Mouse (Mus musculus) liver, embryonic 11.5 days (tissue): ENCODE results near the gene Wscd2. TPM values are rescaled to one million over a fixed set of nuclear protein-coding genes. Genes with fewer than 3 reads are reported as not detected.

Experiments used
- ATAC-seq: fragments of 200-750 bp; cut with Nextera tagmentation; replicated peaks from 2 replicates; pipeline ENCODE4 v1.8.0; 2017; ENCODE audit warnings: moderate number of reproducible peaks, mild to moderate bottlenecking, moderate TSS enrichment, moderate library complexity; ENCODE audit not compliant: low FRiP score
- DNase-seq: peaks from one replicate; pipeline ENCODE4 v3.0.0-alpha.2; 2017; ENCODE audit warnings: low spot score
- H3K27ac ChIP-seq: fragments of 300-500 bp; sonication (generic); 2 replicates; pipeline ENCODE4 v1.5.1; 2014; ENCODE audit warnings: mild to moderate bottlenecking, low read depth, low read length, control low read depth
- H3K27me3 ChIP-seq: fragments of 300-500 bp; sonication (generic); replicated peaks from 2 replicates; pipeline ENCODE4 v1.6.1; 2014; ENCODE audit warnings: low read length, mixed read lengths; ENCODE audit not compliant: control insufficient read depth, insufficient read depth
- H3K36me3 ChIP-seq: fragments of 300-500 bp; sonication (generic); 2 replicates; pipeline ENCODE4 v1.6.1; 2014; ENCODE audit warnings: mild to moderate bottlenecking, low read length, moderate library complexity, mixed read lengths; ENCODE audit not compliant: control insufficient read depth, insufficient read depth
- H3K4me1 ChIP-seq: fragments of 300-500 bp; sonication (generic); replicated peaks from 2 replicates; pipeline ENCODE4 v1.6.1; 2014; ENCODE audit warnings: low read length, mixed read lengths; ENCODE audit not compliant: control insufficient read depth, insufficient read depth
- H3K4me2 ChIP-seq: fragments of 300-500 bp; sonication (generic); 2 replicates; pipeline ENCODE4 v1.6.1; 2014; ENCODE audit warnings: mild to moderate bottlenecking, control low read depth, moderate library complexity
- H3K4me3 ChIP-seq: fragments of 300-500 bp; sonication (generic); 2 replicates; pipeline ENCODE4 v1.5.1; 2014; ENCODE audit warnings: low read depth, low read length, control low read depth
- H3K9ac ChIP-seq: fragments of 300-500 bp; sonication (generic); 2 replicates; pipeline ENCODE4 v1.6.1; 2014; ENCODE audit warnings: low read depth, low read length, control low read depth
- H3K9me3 ChIP-seq: fragments of 300-500 bp; sonication (generic); 2 replicates; pipeline ENCODE4 v1.6.1; 2016; ENCODE audit warnings: low read length, inconsistent platforms, mixed read lengths; ENCODE audit not compliant: control insufficient read depth
- WGBS: fragments of 180-500 bp; shearing (Covaris S2); extraction: QIAGEN DNeasy Blood & Tissue Kit; methylation state at CpG from one replicate; pipeline ENCODE4 v1.1.7; 2014; 5-methylcytosine and 5-hydroxymethylcytosine counted together
- polyA plus RNA-seq: library from polyadenylated mRNA; unstranded; fragments of >200 nt; fragmentation: Nextera tagmentation; extraction: Ambion mirVana; gene quantifications from 2 replicates; pipeline ENCODE4 v1.2.1, GENCODE M21; 2014

The Wscd2 gene
- polyA plus RNA-seq, 1 experiment from 2014 or later: 0.45 TPM

DNA sequence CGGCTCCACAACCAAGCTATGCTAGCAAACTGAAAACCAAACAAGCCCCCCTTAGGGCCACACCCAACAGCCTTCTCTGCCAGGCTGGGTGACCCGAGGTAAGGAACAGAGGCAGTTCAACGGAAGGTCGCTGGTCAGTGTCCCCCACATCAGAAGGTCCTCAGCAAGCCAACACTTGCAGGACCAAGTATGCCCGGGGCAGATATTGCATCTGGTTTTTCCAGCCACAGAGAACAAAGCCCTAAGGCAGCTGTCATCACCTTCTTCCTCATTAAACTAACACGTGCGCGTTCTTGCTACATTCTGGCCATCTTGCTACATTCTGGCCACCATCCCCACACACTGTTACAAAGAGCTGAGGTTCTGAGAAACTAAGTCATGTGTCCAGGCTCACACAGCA, 136.2 kb downstream of the Wscd2 start:
- Histone ChIP-seq H3K27ac (no peak overlapping the region), H3K9me3 (no peaks in the 10 kb centered on the region), H3K9ac (no peak overlapping the region), H3K4me2 (no peak overlapping the region), H3K36me3 (no peaks in the 10 kb centered on the region), H3K4me3 (no peak overlapping the region), H3K27me3 (no peaks in the 10 kb centered on the region; the same call in 1 of the 2 replicates), H3K4me1 (peaks cover 3% of the 10 kb centered on the region; the same call in 1 of the 2 replicates)
- no peak for DNase-seq
- ATAC-seq: no peak
- WGBS: 65% methylated on average over 8 of the region's 8 CpGs

DNA sequence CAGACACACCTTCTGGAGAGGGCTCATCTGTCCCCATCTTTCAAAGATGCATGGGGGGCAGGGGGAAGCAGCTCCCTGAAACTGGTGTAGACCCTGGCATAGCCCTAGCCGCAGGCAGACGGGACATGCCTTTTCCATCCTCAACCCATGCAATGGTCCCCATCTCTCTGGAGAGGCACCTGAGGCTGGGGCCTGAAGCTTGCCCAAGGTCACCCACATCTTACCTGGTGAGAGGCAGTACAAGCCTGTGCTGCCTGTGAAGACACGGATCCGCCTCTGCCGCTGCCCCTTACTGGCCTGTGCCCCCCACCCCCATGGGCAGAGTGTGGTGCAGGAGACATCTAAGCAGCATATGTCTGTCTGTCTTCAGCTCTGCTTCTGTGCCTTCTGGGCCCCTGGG, 136.9 kb downstream of the Wscd2 start:
- no peak overlapping the region for H3K27ac ChIP-seq
- no peaks in the 10 kb centered on the region; the same call in 1 of the 2 replicates for H3K27me3 ChIP-seq
- 68% methylated on average over 5 of the region's 5 CpGs for WGBS
- H3K4me1 ChIP-seq: peaks cover 3% of the 10 kb centered on the region; the same call in 1 of the 2 replicates
- H3K9me3 ChIP-seq: no peaks in the 10 kb centered on the region
- DNase-seq: no peak
- H3K36me3 ChIP-seq: no peaks in the 10 kb centered on the region
- ATAC-seq: no peak
- no peak overlapping the region for H3K4me2 ChIP-seq
- H3K9ac ChIP-seq: no peak overlapping the region
- no peak overlapping the region for H3K4me3 ChIP-seq

DNA sequence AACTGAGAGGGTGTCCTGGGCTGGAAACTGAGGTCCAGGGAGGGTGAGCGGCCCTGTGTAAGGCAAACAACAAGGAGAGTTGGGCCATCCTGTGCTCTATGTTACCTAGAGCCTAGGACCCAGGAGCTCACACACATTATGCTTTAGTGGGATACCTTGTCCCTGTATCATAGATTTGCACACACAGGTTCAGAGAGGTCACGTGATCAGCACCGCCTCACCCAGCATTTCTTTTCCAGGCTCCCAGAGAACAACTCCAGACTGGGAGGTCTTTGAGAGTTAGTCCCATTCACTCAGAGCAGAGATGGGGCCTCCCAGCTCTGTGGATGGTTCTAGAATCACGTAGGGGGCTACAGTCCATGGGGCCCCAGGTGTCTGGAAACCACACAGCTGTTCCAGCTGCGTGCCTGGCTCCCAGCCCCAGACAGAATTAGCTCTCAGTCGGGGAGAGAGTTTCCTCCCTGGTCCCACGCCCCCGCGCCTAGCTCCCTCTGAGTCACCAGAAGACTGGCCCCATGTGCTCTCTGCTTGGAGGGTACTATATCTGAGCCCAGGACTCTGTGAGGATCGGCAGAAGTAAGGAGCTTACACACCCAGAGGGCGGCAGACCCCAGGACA, 137.8 kb downstream of the Wscd2 start:
- Histone ChIP-seq H3K4me3 (no peak overlapping the region), H3K4me1 (peaks cover 4% of the 10 kb centered on the region), H3K4me2 (no peak overlapping the region), H3K27me3 (no peaks in the 10 kb centered on the region; the same call in 1 of the 2 replicates), H3K27ac (no peak overlapping the region), H3K9me3 (no peaks in the 10 kb centered on the region), H3K36me3 (no peaks in the 10 kb centered on the region), H3K9ac (no peak overlapping the region)
- 35% methylated on average over 11 of the region's 11 CpGs for WGBS
- ATAC-seq: no peak
- no peak for DNase-seq

DNA sequence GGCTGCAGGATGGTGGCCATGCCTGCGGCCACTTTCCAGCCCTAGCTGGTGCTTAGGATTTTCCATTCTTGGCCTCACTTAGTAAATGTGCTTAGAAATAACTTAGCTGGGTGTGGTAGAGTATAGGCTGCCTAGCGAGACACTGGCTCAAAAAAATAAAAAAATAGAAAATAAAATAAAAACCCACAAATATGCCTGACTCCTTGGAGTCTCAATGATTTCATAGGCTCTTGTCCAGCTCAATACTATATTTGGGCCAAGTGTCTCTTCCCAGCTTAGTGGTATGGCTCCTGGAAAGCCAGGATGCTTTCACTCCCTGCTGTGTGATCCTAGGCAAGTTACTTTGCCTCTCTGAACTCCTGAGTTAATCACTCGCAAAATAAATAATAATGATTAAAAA, 139.1 kb downstream of the Wscd2 start:
- no peak overlapping the region for H3K4me3 ChIP-seq
- H3K27me3 ChIP-seq: no peaks in the 10 kb centered on the region; the same call in 1 of the 2 replicates
- 80% methylated on average over 3 of the region's 3 CpGs for WGBS
- H3K27ac ChIP-seq: no peak overlapping the region
- no peaks in the 10 kb centered on the region for H3K36me3 ChIP-seq
- DNase-seq (no peak), ATAC-seq (no peak)
- no peaks in the 10 kb centered on the region for H3K9me3 ChIP-seq
- H3K9ac ChIP-seq: no peak overlapping the region
- H3K4me2 ChIP-seq: no peak overlapping the region
- peaks cover 6% of the 10 kb centered on the region for H3K4me1 ChIP-seq

DNA sequence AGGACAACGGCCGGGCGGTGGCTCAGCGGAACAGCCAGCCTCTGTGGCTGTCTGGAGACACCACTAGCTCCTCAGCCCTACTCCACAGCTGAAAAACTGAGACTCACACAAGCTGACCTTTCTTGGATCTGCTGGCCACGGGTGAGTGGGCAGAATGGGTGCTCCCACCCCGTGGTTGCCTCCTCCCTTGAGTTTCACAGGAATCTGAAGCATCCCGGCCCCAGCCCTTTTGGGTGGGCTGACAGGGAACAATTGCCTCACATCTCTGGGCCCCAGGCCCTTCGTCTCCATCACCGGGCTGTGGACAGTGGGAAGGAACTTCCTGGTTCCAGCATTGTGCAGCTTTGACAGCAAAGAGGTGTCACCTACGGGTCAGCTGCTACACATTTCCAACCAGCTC, 140.0 kb downstream of the Wscd2 start:
- Histone ChIP-seq H3K27me3 (no peaks in the 10 kb centered on the region; the same call in 1 of the 2 replicates), H3K9me3 (no peaks in the 10 kb centered on the region), H3K4me3 (no peak overlapping the region), H3K36me3 (no peaks in the 10 kb centered on the region), H3K4me2 (no peak overlapping the region), H3K27ac (no peak overlapping the region), H3K9ac (no peak overlapping the region), H3K4me1 (peaks cover 6% of the 10 kb centered on the region)
- ATAC-seq (no peak), DNase-seq (no peak)
- 55% methylated on average over 10 of the region's 10 CpGs for WGBS

DNA sequence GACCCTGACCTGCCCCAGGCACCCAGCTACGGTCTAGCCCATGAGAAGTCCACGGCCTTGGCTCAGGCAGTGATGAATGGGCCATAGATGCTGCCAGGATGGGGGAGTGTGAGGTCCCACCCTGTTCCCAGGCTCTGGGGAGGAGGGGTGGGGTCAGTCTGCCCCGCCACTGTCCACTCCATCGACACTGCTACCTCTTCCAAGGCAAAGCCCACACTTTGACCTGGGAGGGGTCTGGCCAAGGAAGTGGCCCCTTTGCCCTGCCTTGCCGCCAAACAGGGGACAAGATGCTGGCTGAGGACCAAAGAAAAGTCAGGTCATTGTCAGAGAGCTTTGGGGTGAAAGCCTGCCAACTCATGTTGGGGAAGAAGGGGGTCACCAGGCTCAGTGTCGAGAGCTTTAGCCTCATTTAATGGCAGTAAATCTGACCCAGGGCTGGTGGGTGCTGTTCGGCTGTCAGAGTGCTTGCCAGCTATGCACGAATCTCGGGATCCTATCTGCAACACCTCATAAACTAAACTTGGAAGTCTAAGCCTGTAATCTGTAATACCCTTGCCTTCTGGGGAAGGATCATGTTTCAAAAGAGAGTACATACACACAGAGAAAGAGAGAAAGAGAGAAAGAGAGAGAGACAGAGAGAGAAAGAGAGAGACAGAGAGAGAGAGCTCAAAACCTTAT, 143.0 kb downstream of the Wscd2 start:
- Histone ChIP-seq H3K4me2 (no peak overlapping the region), H3K9me3 (no peaks in the 10 kb centered on the region), H3K27ac (no peak overlapping the region; the same call in 1 of the 2 replicates), H3K9ac (no peak overlapping the region), H3K36me3 (no peaks in the 10 kb centered on the region), H3K4me1 (peaks cover 2% of the 10 kb centered on the region), H3K27me3 (no peaks in the 10 kb centered on the region), H3K4me3 (no peak overlapping the region)
- 48% methylated on average over 9 of the region's 9 CpGs for WGBS
- ATAC-seq (no peak), DNase-seq (no peak)

DNA sequence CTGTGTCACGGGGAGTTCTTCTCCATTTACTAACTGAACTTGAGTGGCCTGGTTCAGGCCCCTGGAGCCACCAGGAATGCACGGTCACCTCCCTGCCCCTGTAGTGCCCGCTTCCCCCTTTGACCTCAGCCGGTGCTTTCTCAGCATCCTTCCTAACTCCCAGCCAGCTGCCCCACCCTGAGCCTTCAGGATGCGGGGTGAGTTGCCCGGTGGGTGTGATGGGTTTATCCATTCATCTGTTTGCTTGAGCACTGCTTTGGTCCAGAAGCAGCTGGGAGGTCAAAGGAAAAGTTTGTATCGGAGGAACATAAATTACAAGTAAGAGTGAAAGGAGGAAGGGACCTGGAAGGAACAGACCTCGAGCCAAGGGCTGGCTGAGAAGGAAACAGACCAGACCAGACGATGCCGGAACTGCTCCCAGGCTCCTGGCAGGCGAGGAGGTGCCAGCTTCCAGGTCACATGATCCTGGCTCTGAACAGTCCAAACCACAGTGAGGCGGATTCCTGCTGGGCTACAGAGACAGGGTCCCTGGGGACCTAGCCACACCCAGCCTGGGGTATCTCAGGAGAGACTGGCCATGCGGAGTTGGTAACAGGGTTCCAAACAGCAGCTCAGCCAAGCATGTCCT, 144.0 kb downstream of the Wscd2 start:
- WGBS: 56% methylated on average over 13 of the region's 13 CpGs
- no peak for ATAC-seq
- H3K4me2 ChIP-seq: no peak overlapping the region
- H3K27me3 ChIP-seq: no peaks in the 10 kb centered on the region
- DNase-seq: no peak
- no peaks in the 10 kb centered on the region for H3K9me3 ChIP-seq
- no peak overlapping the region for H3K4me3 ChIP-seq
- H3K4me1 ChIP-seq: peaks cover 2% of the 10 kb centered on the region
- no peaks in the 10 kb centered on the region for H3K36me3 ChIP-seq
- no peak overlapping the region for H3K9ac ChIP-seq
- no peak overlapping the region for H3K27ac ChIP-seq

DNA sequence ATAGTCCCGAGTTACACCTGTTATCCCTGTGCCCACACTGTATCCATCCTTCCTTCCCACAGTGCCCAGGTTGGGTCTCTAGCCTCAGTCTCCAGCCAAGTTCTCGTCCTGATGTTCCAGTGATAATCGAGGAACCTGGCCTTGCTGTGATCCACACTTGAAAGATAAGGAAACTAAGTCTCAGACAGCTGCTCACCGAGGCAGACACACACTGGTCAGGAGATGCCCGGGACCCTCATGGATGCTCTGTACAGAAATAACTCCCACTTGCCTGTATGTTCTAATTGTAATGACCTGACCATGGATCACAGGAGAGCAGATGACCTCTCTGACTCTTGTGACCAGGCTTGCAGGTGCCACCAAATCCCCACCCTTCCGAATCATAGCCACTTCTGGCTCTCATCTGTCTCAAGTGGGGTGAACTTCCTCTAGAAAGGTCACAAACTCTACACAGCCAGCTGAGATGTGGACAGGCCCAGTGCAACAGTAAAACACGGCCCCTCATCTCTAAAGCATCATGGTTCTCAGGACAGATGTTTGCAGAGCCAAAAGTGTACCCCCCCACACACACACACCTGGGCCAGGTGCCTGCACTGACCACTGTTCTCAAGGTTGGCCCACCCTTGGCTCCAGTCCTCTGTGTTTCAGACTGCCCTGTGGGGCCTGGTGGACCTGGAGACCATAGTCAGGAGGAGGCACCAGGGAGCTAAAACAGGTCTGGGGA, 144.9 kb downstream of the Wscd2 start:
- no peaks in the 10 kb centered on the region for H3K36me3 ChIP-seq
- ATAC-seq (no peak), DNase-seq (no peak)
- no peaks in the 10 kb centered on the region for H3K9me3 ChIP-seq
- no peak overlapping the region for H3K9ac ChIP-seq
- H3K4me2 ChIP-seq: no peak overlapping the region
- peaks cover 2% of the 10 kb centered on the region for H3K4me1 ChIP-seq
- no peak overlapping the region for H3K27ac ChIP-seq
- no peaks in the 10 kb centered on the region for H3K27me3 ChIP-seq
- no peak overlapping the region for H3K4me3 ChIP-seq
- 71% methylated on average over 7 of the region's 7 CpGs for WGBS
